Mouse (Mus musculus): ENCODE measurements around the gene Dip2b. TPM values are rescaled to one million over a fixed set of nuclear protein-coding genes. Genes with fewer than 3 reads are reported as not detected.

Dip2b gene
- 26.6 and 28.4 TPM in 2 replicates for polyA plus RNA-seq (2016; fragmentation: Nextera tagmentation; extraction: Ambion mirVana)

DNA sequence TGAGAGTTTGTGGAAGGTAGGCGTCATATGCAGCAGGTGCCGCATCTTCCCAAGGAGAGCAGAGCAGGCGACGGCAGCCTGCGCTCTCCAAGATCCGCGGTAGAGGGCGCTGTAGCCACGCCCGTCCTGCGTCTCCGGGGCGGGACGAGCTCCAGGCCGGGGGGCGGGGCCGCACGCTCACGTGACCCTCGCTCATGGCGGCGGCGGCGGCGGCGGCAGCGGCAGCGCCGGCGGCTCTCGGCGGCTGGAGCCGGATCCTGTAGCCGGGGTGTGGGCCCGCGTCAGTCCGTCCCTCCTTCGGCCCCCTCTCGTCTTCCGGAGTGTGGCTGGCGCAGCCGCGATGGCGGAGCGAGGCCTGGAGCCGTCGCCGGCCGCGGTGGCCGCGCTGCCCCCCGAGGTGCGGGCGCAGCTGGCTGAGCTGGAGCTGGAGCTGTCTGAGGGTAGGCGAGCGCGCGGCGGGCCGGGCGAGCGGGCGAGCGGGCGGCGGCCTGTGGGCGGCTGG lies at the start of gene Dip2b:
Dip2b (plus strand) TSS at position 195 of the 502 bp plus-strand sequence.
- under 1% methylated on average over 54 of the region's 68 CpGs for WGBS
- Histone ChIP-seq H3K36me3 (no peaks in the 10 kb centered on the region), H3K4me1 (peaks cover 22% of the 10 kb centered on the region), H3K27me3 (peaks cover 7% of the 10 kb centered on the region), H3K4me3 (peak within 1 kb of the TSS; percentile 94), H3K9ac (replicated peaks) (peak within 1 kb of the TSS; percentile 98), H3K9me3 (no peaks in the 10 kb centered on the region), H3K27ac (replicated peaks) (peak within 1 kb of the TSS; percentile 100), H3K4me2 (replicated peaks) (peak within 1 kb of the TSS; percentile 67)
- ATAC-seq (ENCODE audit: low FRiP score, low read depth): peak; percentile 92

DNA sequence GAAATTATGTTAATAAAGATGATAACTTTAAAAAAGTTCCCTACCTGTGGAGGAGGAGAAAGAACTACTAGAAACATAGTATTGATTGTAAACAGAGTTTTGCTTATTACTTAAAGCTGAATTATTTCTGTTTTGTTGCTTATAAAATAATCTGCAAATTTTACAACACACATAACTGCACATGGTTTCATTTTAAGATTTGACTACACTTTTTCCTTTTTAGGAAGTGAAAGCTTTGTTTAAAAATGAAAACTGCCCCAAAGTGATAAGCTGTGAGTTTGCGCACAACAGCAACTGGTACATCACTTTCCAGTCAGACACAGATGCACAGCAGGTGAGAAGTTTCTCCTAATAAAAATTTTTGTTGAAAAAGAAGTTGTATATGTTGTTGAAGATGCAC lies 45.4 kb upstream of the Dip2b start:
- Histone ChIP-seq H3K36me3 (peaks cover 56% of the 10 kb centered on the region), H3K27ac (replicated peaks) (no peak overlapping the region), H3K27me3 (no peaks in the 10 kb centered on the region), H3K4me2 (replicated peaks) (no peak overlapping the region), H3K9ac (replicated peaks) (no peak overlapping the region), H3K4me3 (no peak overlapping the region), H3K4me1 (no peaks in the 10 kb centered on the region), H3K9me3 (no peaks in the 10 kb centered on the region)
- WGBS: 100% methylated on average over 1 of the region's 1 CpGs
- ATAC-seq (ENCODE audit: low FRiP score, low read depth): no peak

DNA sequence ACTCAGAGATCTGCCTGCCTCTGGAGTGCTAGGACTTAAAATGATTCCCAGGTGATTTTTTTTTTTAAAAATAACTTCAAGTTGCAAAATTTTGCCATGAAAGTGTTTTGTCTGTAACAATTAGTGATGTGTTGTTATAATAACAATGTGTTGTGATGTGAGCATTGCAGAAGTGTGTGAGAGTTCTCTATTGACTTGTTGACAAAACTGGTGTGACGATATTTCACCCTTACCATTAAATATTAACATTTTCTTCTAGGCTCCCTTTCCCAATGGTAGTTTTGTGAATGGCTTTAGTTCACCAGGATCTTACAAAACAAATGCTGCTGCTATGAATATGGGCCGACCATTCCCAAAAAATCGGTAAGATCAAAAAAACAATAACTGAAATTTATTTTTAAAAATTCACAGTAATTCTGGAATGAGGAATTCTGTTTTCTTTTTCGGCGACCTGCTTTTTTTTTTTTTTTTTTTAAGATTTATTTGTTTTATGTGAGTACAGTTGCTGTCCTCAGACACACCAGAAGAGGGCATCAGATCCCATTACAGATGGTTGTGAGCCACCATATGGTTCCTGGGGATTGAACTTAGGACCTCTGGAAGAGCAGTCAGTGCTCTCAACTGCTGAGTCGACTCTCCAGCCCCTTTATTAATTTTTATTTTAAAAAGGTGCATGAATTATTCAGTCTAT lies 41.2 kb upstream of the Dip2b start:
- Histone ChIP-seq H3K4me3 (no peak overlapping the region), H3K4me2 (replicated peaks) (no peak overlapping the region), H3K9me3 (no peaks in the 10 kb centered on the region), H3K4me1 (no peaks in the 10 kb centered on the region), H3K27me3 (no peaks in the 10 kb centered on the region), H3K27ac (replicated peaks) (no peak overlapping the region), H3K36me3 (peaks cover 47% of the 10 kb centered on the region), H3K9ac (replicated peaks) (no peak overlapping the region)
- no peak for ATAC-seq (ENCODE audit: low FRiP score, low read depth)
- 93% methylated on average over 6 of the region's 6 CpGs for WGBS

DNA sequence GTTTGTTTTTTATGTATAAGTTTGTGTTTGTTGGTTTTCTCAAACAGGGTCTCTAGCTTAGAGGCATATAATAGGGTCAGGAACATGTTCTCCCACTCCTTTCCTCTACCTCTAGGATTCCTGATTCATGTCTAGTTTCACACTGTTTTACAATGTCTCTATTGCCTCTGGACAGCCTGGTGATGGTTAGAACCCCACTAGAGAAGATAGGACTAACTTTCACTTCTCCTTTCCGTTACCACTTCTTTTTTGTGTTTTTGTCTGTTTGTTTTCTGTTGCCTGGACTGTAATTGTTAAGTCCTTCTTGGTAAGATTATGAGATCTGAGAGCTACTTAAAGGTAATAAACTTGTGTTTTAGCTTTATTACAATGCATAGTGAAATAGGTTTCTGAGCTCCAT lies 39.1 kb upstream of the Dip2b start:
- no peak overlapping the region for H3K4me2 ChIP-seq (replicated peaks)
- H3K4me1 ChIP-seq: no peaks in the 10 kb centered on the region
- H3K4me3 ChIP-seq: no peak overlapping the region
- no peak for ATAC-seq (ENCODE audit: low FRiP score, low read depth)
- peaks cover 53% of the 10 kb centered on the region for H3K36me3 ChIP-seq
- no peak overlapping the region for H3K27ac ChIP-seq (replicated peaks)
- H3K9me3 ChIP-seq: no peaks in the 10 kb centered on the region
- 98% methylated on average over 1 of the region's 1 CpGs for WGBS
- no peak overlapping the region for H3K9ac ChIP-seq (replicated peaks)
- no peaks in the 10 kb centered on the region for H3K27me3 ChIP-seq

DNA sequence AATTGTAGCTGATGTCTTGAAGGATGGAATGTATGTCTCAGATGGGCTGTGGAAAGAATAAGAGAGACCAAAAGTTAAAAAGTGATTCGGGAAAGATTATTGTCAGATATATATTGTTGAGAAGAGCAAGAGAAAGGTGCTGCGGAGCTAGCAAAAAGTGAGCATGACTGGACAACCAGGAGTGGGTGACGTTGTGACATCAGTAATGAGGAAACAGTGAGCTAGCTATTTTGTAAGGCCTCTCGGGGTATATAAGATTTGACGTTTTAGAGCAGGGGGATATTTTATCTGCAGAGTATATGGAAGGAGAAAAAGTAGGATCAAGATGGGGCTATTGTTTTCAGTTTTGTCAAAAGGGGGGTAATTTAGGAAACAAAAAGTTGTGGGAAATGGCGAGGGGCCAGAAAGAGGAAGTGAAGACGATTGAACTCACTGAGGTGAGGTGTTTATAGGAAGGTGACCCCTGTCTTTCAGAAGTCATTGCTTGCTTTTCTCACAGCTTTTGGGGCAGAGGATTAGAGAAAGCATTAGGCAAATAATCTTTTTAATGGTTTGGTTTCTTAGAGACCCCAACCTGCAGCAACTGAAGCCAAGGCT lies 33.7 kb upstream of the Dip2b start:
- WGBS: 90% methylated on average over 7 of the region's 7 CpGs
- H3K4me1 ChIP-seq: no peaks in the 10 kb centered on the region
- no peaks in the 10 kb centered on the region for H3K27me3 ChIP-seq
- H3K9ac ChIP-seq (replicated peaks): no peak overlapping the region
- no peak overlapping the region for H3K4me2 ChIP-seq (replicated peaks)
- no peaks in the 10 kb centered on the region for H3K9me3 ChIP-seq
- ATAC-seq (ENCODE audit: low FRiP score, low read depth): no peak
- peaks cover 77% of the 10 kb centered on the region for H3K36me3 ChIP-seq
- H3K27ac ChIP-seq (replicated peaks): no peak overlapping the region
- H3K4me3 ChIP-seq: no peak overlapping the region

DNA sequence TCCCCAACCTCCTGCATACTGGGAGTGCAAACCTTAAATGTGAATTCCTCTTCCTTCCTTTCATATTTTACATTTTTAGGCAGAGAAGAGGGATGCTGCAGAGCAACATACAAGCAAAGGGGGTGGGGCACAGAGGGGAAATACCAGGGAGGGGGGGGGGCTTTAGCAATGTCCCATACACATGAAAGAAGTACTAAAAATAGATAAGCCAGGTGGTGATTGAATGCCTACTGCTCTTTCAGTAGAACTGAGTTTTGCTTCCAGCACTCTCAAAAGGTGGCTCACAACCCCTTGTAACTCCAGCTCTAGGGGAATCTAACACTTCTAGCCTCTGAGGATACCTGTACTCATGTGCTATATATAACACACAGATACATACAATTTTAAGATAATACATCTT lies 32.3 kb upstream of the Dip2b start:
- H3K4me1 ChIP-seq: no peaks in the 10 kb centered on the region
- ATAC-seq (ENCODE audit: low FRiP score, low read depth): no peak
- no peak overlapping the region for H3K4me2 ChIP-seq (replicated peaks)
- no peak overlapping the region for H3K9ac ChIP-seq (replicated peaks)
- no peak overlapping the region for H3K27ac ChIP-seq (replicated peaks)
- H3K9me3 ChIP-seq: no peaks in the 10 kb centered on the region
- H3K27me3 ChIP-seq: no peaks in the 10 kb centered on the region
- no peak overlapping the region for H3K4me3 ChIP-seq
- H3K36me3 ChIP-seq: peaks cover 88% of the 10 kb centered on the region

DNA sequence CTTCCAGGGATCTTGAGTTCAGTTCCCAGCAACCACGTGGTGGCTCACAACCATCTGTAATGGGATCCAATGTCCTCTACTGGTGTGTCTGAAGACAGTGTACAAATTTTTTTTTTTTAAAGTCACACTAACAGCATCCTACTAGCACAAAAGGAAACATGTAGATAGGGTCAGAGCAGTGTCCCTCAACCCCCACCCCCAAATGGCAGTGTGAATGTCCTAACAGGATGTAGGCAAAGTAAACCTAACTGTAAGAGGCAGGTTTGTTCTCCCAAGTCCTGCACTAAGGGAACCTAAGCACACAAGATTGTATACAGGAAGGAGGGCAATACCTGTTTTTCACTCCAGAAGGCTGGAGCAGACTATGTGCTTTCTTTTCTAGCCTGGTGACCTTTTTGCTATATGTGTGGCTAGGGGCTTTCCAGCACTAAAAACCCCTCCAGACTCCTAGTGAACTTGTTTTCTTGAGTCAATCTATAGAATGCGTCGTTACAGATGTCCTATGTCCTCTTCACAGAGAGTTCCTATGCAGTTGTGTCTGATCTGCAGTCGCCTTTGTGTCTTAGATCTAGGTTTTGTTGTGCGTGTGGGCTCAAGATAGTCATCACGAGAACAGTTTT lies 20.1 kb upstream of the Dip2b start:
- Histone ChIP-seq H3K9ac (replicated peaks) (no peak overlapping the region), H3K27ac (replicated peaks) (no peak overlapping the region), H3K4me2 (replicated peaks) (no peak overlapping the region), H3K9me3 (no peaks in the 10 kb centered on the region), H3K4me3 (no peak overlapping the region), H3K27me3 (no peaks in the 10 kb centered on the region), H3K36me3 (no peaks in the 10 kb centered on the region), H3K4me1 (no peaks in the 10 kb centered on the region)
- WGBS: 73% methylated on average over 6 of the region's 6 CpGs
- ATAC-seq (ENCODE audit: low FRiP score, low read depth): no peak

DNA sequence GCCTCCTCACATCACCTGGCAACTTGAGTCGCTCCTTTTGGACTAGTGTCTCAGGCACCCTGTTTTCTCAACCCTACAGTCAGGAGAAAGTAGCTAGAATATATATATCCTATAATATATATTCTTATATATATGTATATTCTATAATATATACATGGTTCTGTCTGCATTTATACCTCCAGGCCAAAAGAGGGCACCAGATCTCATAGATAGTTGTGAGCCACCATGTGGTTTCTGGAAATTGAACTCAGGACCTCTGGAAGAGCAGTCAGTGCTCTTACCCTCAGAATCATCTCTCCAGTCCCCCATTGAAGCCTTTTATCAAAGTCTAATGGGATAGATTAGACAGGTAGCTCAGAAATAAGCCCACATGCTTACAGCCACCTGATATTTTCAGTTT lies 17.3 kb upstream of the Dip2b start:
- no peaks in the 10 kb centered on the region for H3K4me1 ChIP-seq
- H3K36me3 ChIP-seq: no peaks in the 10 kb centered on the region
- ATAC-seq (ENCODE audit: low FRiP score, low read depth): no peak
- H3K4me2 ChIP-seq (replicated peaks): no peak overlapping the region
- no peaks in the 10 kb centered on the region for H3K27me3 ChIP-seq
- H3K9ac ChIP-seq (replicated peaks): no peak overlapping the region
- 85% methylated on average over 1 of the region's 1 CpGs for WGBS
- H3K27ac ChIP-seq (replicated peaks): no peak overlapping the region
- H3K4me3 ChIP-seq: no peak overlapping the region
- no peaks in the 10 kb centered on the region for H3K9me3 ChIP-seq

DNA sequence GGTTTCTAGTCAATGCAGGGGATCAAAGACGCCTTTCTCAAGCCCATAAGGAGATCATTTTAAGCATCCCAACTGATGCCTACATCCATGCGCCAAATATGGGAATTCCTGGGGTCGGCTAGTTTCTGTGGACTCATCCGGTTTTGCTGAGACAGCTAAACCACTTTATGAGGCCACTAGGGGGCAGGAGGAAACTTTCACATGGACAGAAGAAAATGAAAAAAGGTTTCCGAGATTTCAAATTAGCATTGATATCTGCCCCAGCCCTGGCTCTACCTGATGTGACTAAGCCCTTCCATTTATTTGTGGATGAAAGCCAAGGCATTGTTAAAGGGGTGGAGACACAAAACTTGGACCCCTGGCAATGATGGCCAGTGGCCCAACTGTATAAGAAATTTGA lies 15.5 kb upstream of the Dip2b start:
- H3K9me3 ChIP-seq: no peaks in the 10 kb centered on the region
- 27% methylated on average over 5 of the region's 5 CpGs for WGBS
- no peak for ATAC-seq (ENCODE audit: low FRiP score, low read depth)
- no peak overlapping the region for H3K27ac ChIP-seq (replicated peaks)
- H3K36me3 ChIP-seq: no peaks in the 10 kb centered on the region
- no peaks in the 10 kb centered on the region for H3K27me3 ChIP-seq
- no peaks in the 10 kb centered on the region for H3K4me1 ChIP-seq
- H3K9ac ChIP-seq (replicated peaks): no peak overlapping the region
- no peak overlapping the region for H3K4me3 ChIP-seq
- H3K4me2 ChIP-seq (replicated peaks): no peak overlapping the region

DNA sequence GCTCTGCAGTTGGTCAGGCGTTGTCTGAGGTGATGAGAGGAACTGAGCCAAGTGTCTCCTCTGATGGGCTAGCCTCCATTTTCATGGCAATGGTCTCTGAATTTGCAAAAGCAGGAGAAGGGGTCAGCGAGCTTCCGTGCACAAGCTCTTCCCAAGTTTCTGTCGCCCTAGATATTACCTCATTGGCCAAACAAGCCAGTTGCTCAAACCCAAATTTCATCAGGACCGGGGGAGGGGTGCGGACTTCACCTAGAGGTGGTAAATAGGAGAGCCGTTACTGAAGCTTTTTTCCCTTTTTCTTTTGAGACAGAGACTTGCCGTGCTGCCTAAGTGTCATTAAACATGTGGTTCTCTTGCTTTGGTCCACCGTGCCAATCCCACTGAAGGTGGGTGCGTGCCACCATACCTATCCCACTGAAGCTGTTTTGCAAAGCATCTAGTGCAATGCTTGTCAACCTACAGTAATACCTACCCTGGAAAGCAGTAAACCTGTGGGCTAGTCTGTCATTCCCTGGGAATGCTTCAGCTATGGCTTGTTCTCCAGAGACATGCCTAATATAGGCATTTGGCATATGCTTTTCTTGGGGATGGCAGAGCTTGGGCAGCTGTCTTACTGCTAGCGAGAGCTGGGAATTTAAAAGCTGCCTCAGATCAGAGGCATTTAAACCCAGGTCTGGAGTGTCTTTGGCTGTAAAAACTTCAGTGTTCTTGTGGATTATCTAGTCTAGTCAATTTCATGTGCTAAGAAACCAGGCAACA lies 13.2 kb upstream of the Dip2b start:
- Histone ChIP-seq H3K4me3 (no peak overlapping the region), H3K4me1 (no peaks in the 10 kb centered on the region), H3K9ac (replicated peaks) (no peak overlapping the region), H3K27ac (replicated peaks) (no peak overlapping the region), H3K4me2 (replicated peaks) (no peak overlapping the region), H3K27me3 (no peaks in the 10 kb centered on the region), H3K36me3 (no peaks in the 10 kb centered on the region), H3K9me3 (no peaks in the 10 kb centered on the region)
- 83% methylated on average over 11 of the region's 11 CpGs for WGBS
- ATAC-seq (ENCODE audit: low FRiP score, low read depth): no peak

DNA sequence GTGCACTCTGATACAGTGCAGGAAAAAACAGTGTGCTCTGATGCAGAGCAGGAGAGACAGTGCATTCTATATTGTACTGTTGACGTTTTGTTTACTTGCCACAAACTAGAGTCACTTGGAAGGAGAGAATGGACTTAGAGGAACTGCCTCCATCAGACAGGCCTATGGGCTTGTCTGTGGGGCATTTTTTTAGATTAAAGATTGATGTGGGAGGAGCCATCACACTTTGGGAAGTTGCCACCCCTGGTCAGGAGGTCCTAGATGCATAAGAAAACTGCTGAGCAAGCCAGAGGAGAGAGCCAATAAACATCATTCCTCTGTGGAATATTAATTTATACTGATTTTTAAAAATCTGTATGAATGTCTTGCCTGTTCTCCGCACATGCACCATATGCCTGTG lies 10.3 kb upstream of the Dip2b start:
- 90% methylated on average over 2 of the region's 2 CpGs for WGBS
- H3K4me1 ChIP-seq: no peaks in the 10 kb centered on the region
- ATAC-seq (ENCODE audit: low FRiP score, low read depth): no peak
- H3K27me3 ChIP-seq: no peaks in the 10 kb centered on the region
- H3K9me3 ChIP-seq: no peaks in the 10 kb centered on the region
- no peak overlapping the region for H3K27ac ChIP-seq (replicated peaks)
- H3K36me3 ChIP-seq: no peaks in the 10 kb centered on the region
- no peak overlapping the region for H3K9ac ChIP-seq (replicated peaks)
- H3K4me2 ChIP-seq (replicated peaks): no peak overlapping the region
- no peak overlapping the region for H3K4me3 ChIP-seq

DNA sequence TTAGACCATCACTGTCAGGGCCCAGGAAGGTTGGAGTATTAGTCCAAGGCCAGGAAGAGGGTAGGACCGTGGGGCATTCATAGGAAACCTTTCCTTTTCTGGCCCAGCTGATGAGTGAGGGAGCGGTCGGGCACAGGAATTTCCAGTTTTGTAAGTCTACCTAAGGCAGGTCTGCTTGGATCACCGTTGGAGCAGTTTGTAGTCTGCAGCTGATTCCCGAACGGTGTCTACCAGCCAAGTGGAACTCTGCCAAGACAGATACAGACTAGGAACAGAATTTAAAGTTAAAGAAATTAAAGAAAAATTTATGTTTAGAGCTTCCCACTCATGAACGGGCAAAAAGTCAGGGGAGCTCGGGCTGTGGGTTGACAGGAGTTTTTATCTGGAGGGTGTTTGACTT lies 9.0 kb upstream of the Dip2b start:
- H3K36me3 ChIP-seq: no peaks in the 10 kb centered on the region
- H3K27ac ChIP-seq (replicated peaks): no peak overlapping the region
- ATAC-seq (ENCODE audit: low FRiP score, low read depth): no peak
- H3K27me3 ChIP-seq: no peaks in the 10 kb centered on the region
- H3K4me2 ChIP-seq (replicated peaks): no peak overlapping the region
- H3K4me1 ChIP-seq: no peaks in the 10 kb centered on the region
- H3K4me3 ChIP-seq: no peak overlapping the region
- H3K9ac ChIP-seq (replicated peaks): no peak overlapping the region
- 88% methylated on average over 8 of the region's 8 CpGs for WGBS
- H3K9me3 ChIP-seq: no peaks in the 10 kb centered on the region
